Mouse (Mus musculus) thymus, postnatal 0 days (tissue): Measurements from ENCODE around the gene Uckl1. TPM values are rescaled to one million over a fixed set of nuclear protein-coding genes. Genes with fewer than 3 reads are reported as not detected.

Experiments used
- DNase-seq: peaks from one replicate; pipeline ENCODE4 v3.0.0-alpha.2; 2015; ENCODE audit warnings: low spot score
- polyA plus RNA-seq: library from polyadenylated mRNA; unstranded; fragments of >200 nt; fragmentation: Nextera tagmentation; extraction: Ambion mirVana; gene quantifications from 2 replicates; pipeline ENCODE4 v1.2.1, GENCODE M21; 2015

Gene Uckl1
- polyA plus RNA-seq, 1 experiment from 2014 or later = 50.0 TPM

DNA sequence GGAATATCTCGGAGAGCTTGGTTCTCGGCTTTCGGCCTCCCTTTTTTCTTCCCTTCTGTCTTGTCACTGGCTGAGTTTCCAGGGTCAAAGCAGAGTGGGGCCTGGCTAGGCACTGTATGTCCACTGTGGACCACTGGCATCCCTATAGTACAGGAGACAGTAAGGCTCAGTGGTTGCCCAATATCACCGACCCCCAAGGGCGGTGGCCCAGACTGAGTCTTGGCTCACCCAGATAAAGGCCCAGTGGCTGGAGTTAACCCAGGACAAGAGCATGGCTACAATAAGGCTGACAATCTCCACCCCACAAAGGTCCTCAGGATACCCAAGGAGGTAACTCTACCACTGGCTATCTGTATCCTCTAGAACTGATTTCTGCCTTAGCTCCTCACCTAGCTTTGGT, 5.8 kb upstream of the Uckl1 start:
- no peak for DNase-seq

DNA sequence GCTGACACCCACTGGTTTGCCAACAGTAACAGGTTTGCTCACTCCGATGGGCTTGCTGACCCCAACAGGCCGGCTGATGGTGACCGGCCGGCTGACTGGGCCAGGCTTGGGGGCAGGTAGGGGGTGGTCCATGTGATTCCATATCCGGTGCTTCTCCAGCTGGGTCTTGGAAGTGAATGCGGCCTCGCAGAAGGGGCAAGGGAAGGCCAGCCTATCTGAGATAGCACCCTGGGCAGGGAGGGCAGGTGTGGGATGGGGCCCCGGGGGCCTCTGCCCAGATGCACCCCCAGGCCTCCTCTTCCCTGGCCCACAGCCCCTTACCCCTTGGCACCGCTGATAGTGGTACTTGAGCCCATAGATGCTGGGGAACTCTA, 5.0 kb upstream of the Uckl1 start:
- no peak for DNase-seq

DNA sequence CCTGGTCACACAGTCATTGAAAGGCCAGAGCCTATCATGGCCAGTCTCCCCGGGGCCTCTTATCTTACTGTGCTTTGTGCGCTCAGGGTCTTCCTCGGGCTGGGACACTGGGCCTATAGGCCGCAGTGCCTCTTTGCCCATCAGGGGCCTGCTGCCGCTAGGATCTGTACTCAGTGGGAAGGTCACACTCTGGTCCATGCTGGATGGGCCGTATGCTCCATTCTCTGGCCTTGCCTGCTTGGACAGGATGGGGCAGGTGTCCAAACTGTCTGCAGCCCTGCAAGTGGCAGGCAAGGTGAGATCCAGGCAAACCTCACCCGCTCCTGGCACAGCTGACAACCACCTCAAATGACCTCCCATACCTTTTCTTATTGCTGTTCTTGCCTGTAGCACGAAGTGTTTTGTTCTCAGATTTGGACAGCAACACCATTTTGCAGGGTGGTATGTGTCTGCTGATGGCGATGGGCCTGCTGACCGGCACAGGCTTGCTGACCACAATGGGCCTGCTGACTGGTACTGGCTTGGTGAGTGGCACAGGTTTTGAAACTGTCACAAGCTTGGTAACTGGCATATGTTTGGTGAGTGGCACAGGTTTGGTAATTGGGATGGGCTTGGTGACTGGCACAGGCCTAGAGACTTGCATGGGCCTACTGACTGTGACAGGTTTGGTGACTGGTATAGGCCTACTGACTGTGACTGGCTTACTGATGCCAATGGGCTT, 4.5 kb upstream of the Uckl1 start:
- DNase-seq = no peak

GRCm38 (mm10) chr2:181588229-181588780, 3.6 kb upstream of the Uckl1 start:
- no peak for DNase-seq

- no peak for DNase-seq
Measured at GRCm38 (mm10) chr2:181587796-181588195, 3.1 kb upstream of the Uckl1 start.

DNA sequence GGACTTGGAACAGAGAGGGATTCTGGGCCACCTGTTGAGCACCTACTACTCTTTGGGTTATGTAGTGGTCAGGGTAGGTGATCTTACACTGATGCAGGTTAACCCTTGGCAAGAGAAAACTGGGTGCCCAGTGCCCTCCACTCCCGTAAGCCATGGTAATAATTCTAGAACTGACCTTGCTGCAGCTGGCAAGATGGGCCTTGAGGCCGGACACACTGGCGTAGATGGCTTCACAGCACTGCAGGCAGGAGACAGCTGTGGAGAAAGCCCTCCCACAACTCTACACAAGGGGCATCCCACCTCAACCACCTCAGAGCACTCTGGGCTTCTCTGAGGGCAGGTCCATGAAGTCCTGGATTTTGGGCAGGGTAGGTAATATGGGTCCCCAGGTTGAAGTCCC, 1.4 kb upstream of the Uckl1 start:
- no peak for DNase-seq

GRCm38 (mm10) chr2:181585506-181585905, 814 bp upstream of the Uckl1 start:
- no peak for DNase-seq

DNA sequence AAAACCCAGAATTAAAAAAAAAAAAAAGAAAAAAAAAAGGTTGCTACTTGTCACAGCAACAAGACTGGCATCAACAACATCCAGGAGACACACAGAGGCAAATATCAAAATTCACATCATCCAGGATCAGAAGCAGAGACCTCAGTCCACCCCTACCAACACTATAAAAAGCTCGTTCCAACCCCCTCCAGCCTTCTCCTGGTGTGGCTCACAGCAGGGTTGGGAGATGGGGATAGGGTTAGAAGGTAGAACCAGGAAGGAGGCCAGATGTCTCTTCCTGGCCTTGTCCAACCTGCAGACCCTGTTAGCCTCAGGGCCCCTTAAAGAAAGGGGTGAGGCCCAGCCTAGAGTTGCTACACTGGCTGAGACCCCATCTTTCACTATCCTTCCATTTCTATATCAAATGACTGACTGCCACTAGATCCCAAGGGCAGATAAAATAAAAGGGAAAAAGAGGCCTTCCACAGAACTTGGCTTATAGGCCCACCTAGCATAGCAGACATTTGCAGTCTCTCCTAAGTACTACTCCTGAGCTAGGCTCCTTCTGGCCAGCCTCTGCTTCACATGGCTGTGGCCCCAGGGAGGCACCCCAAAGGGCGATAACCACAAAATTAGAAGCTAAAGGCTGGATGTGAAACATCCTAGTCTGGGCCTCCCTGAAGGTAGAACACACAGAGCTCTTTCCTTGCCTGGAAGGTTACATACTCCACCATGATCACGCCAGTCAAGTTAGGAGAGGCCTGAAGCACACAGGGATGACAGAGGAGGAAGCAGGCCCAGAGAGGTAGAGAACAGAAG, 1.0 kb downstream of the Uckl1 start:
- DNase-seq = no peak

GRCm38 (mm10) chr2:181582939-181583338, 1.8 kb downstream of the Uckl1 start:
- no peak for DNase-seq

DNA sequence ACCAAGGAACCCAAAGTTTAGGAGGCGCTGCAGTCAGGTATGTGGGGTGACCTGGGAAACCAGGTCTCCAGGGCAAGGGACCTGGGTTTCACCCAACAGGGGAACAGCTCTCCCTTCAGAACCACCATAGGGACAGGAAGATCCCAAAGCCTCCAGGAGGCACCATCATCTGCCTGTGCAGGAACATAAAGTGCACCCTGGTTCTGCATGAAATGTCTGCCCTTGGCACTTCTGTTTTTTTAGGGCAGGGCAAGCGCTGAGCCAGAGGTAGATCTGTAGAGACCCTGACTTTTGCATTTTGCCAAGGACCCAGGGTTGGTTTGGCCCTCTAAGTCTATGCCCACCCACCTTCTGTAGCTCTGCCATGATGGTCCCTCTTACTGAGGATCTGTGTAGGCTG, 2.3 kb downstream of the Uckl1 start:
- DNase-seq = no peak

- DNase-seq = peak; percentile 70
Measured at GRCm38 (mm10) chr2:181581402-181582120, 3.1 kb downstream of the Uckl1 start.

- peak; percentile 92 for DNase-seq
Measured at GRCm38 (mm10) chr2:181581016-181581401, 3.7 kb downstream of the Uckl1 start.

- no peak for DNase-seq
Measured at GRCm38 (mm10) chr2:181580131-181580772, 4.4 kb downstream of the Uckl1 start.

DNA sequence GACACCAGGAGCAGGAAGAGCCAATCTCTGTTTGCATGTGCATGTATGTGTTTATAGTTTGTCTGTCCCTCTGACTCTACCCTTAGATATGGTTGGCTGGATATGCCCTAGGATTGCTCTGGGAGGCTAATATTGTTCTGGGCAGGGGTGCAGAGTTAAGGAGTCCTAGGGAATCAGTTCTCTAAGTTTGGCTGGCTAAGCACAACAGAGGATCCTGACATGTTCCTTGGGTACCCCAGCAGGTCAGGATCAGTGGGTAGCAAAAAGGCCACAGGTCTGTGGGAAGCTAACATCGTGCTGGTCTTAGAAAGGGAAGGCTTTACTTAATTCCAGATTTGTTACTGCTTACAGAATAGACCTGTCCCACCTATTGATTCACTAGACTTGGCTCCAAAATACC, 5.0 kb downstream of the Uckl1 start:
- no peak for DNase-seq

DNA sequence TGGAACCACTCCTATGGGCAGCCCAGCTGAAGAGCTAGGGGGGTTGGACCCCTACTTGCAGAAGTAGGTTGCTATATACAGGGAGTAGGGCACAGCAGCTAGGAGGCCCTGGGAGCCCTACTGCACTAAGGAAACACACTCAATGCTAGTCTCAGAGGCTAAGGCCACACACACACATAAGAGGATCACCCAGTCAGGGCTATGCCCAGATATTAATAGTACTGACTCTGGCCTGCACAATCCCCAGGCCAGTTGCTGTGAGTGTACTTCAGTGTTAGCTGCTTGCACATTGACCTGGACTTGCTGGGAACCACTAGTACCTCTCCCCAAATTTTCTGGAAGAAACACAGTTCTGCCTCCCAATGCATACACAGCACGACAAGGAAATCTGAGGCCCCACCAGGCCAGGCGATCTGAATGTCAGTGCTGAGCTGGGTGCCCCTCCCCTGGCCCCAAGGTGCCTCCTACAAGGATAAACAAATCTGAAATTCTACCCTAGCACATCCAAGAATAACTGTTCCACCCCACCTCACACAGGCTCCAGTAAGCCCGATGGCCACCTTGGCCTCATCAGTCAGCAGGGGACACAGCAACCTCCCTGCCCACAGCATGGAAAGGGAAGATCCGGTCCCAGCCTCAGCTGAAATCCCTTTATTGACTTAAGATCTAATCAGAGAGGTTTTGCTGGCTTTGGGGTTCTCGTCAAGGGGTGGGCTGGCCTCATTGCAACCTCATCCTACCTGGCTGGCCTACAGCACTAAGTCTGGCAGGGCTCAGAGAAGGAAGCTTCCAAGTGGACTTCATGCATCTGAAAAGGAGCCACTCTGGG, 5.7 kb downstream of the Uckl1 start:
- DNase-seq = no peak

- no peak for DNase-seq
Measured at GRCm38 (mm10) chr2:181577981-181578581, 6.6 kb downstream of the Uckl1 start.

- no peak for DNase-seq
Measured at GRCm38 (mm10) chr2:181577126-181577525, 7.6 kb downstream of the Uckl1 start.

DNA sequence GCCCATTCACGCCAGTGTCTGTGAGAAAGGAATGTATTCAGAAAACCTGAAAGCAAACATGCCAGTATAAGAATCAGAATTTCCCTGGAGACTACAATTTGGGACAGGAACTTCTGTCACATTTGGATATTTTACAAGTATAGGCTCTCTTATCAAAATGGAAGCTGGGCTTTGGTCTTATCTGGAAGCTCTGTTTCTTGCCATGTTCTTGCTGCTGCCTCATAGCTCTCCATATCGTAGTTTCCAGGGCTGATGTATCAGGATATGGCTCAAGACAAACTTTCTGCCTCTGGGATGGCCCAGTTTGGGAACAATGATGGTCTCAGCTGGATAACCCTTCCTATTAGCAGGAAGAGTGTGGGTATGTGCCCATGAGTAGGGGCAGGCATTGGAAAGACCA, 8.1 kb downstream of the Uckl1 start:
- no peak for DNase-seq

GRCm38 (mm10) chr2:181574921-181575545, 9.7 kb downstream of the Uckl1 start:
- DNase-seq = no peak

DNA sequence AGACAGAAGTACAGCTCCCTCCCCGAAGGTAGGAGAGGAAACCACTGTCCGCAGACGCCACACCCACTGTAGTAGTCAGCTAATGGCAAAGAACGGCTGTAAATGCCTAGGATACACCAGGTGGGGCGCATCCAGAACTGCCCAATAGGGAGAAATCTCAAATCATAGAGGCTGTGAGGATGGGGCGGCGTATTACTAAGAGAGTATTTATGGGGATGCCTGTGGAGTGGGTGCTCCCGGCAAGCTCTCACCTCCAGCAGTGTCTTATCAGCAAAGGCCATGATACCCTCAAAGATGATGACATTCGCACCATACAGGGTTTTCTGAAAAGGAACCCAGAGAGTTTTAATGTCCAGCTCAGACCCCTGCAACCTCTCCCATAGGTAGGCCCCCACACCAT, 10.7 kb downstream of the Uckl1 start:
- no peak for DNase-seq
